Mouse (Mus musculus): ENCODE results near the gene Fbrs. TPM values are rescaled to one million over a fixed set of nuclear protein-coding genes. Genes with fewer than 3 reads are reported as not detected.
A peak's percentile ranks its signal among the peaks of the same experiment; 100 is the strongest.
"Not testable (repeated sequence)": the region's sequence is repeated elsewhere in the genome, so short reads cannot be mapped to it uniquely, and the experiment has no call there.

Gene Fbrs
- polyA plus RNA-seq, 1 experiment from 2014 or later: 16.1 TPM

GRCm38 (mm10) chr7:127489982-127490381, 11.0 kb downstream of the Fbrs start:
- Histone ChIP-seq H3K27ac (ENCODE audit: low read depth) (no peak overlapping the region), H3K9ac (no peak overlapping the region), H3K36me3 (ENCODE audit: insufficient read depth) (peaks cover 74% of the 10 kb centered on the region), H3K27me3 (ENCODE audit: insufficient read depth, low read length) (no peaks in the 10 kb centered on the region), H3K4me3 (ENCODE audit: low read depth, low read length) (no peak overlapping the region), H3K9me3 (ENCODE audit: low read depth, low read length) (no peaks in the 10 kb centered on the region), H3K4me2 (no peak overlapping the region), H3K4me1 (ENCODE audit: insufficient read depth) (no peaks in the 10 kb centered on the region)
- ATAC-seq (ENCODE audit: insufficient read depth): no peak
- no peak for TF ChIP-seq CTCF (IDR thresholded peaks at IDR 0.05; ENCODE audit: low read depth)
- no peak for DNase-seq
- WGBS: 88% methylated on average over 7 of the region's 7 CpGs

- DNase-seq (no peak), ATAC-seq (ENCODE audit: insufficient read depth) (no peak)
- H3K4me1 ChIP-seq (ENCODE audit: insufficient read depth): no peaks in the 10 kb centered on the region
- 71% methylated on average over 3 of the region's 3 CpGs for WGBS
- H3K4me2 ChIP-seq: no peak overlapping the region
- H3K4me3 ChIP-seq (ENCODE audit: low read depth, low read length): no peak overlapping the region
- no peak overlapping the region for H3K9ac ChIP-seq
- no peaks in the 10 kb centered on the region for H3K27me3 ChIP-seq (ENCODE audit: insufficient read depth, low read length)
- no peaks in the 10 kb centered on the region for H3K9me3 ChIP-seq (ENCODE audit: low read depth, low read length)
- peaks cover 56% of the 10 kb centered on the region for H3K36me3 ChIP-seq (ENCODE audit: insufficient read depth)
- no peak overlapping the region for H3K27ac ChIP-seq (ENCODE audit: low read depth)
- TF ChIP-seq CTCF (IDR thresholded peaks at IDR 0.05; ENCODE audit: low read depth): no peak
Observed at GRCm38 (mm10) chr7:127491846-127492245, 12.8 kb downstream of the Fbrs start.

- H3K9ac ChIP-seq: no peak overlapping the region
- H3K4me1 ChIP-seq (ENCODE audit: insufficient read depth): no peaks in the 10 kb centered on the region
- no peak overlapping the region for H3K4me2 ChIP-seq
- no peak for ATAC-seq (ENCODE audit: insufficient read depth)
- H3K36me3 ChIP-seq (ENCODE audit: insufficient read depth): peaks cover 30% of the 10 kb centered on the region
- no peaks in the 10 kb centered on the region for H3K9me3 ChIP-seq (ENCODE audit: low read depth, low read length)
- no peak for DNase-seq
- TF ChIP-seq CTCF (IDR thresholded peaks at IDR 0.05; ENCODE audit: low read depth): no peak
- no peak overlapping the region for H3K4me3 ChIP-seq (ENCODE audit: low read depth, low read length)
- no peak overlapping the region for H3K27ac ChIP-seq (ENCODE audit: low read depth)
- H3K27me3 ChIP-seq (ENCODE audit: insufficient read depth, low read length): no peaks in the 10 kb centered on the region
Observed at GRCm38 (mm10) chr7:127494648-127495047, 15.6 kb downstream of the Fbrs start.

GRCm38 (mm10) chr7:127497382-127497781, 18.4 kb downstream of the Fbrs start:
- no peak for DNase-seq
- Histone ChIP-seq H3K4me1 (ENCODE audit: insufficient read depth) (no peaks in the 10 kb centered on the region), H3K9ac (no peak overlapping the region), H3K4me3 (ENCODE audit: low read depth, low read length) (no peak overlapping the region), H3K4me2 (no peak overlapping the region), H3K27ac (ENCODE audit: low read depth) (no peak overlapping the region), H3K27me3 (ENCODE audit: insufficient read depth, low read length) (no peaks in the 10 kb centered on the region), H3K36me3 (ENCODE audit: insufficient read depth) (0 out of 2 replicates have a peak, but pooled peaks cover 3% of the 10 kb centered on the region), H3K9me3 (ENCODE audit: low read depth, low read length) (no peaks in the 10 kb centered on the region)
- no peak for ATAC-seq (ENCODE audit: insufficient read depth)
- TF ChIP-seq CTCF (IDR thresholded peaks at IDR 0.05; ENCODE audit: low read depth): no peak
- 68% methylated on average over 2 of the region's 2 CpGs for WGBS

GRCm38 (mm10) chr7:127498407-127498806, 19.4 kb downstream of the Fbrs start:
- Histone ChIP-seq H3K4me2 (no peak overlapping the region), H3K4me3 (ENCODE audit: low read depth, low read length) (no peak overlapping the region), H3K9me3 (ENCODE audit: low read depth, low read length) (no peaks in the 10 kb centered on the region), H3K9ac (no peak overlapping the region), H3K4me1 (ENCODE audit: insufficient read depth) (no peaks in the 10 kb centered on the region), H3K27me3 (ENCODE audit: insufficient read depth, low read length) (no peaks in the 10 kb centered on the region), H3K36me3 (ENCODE audit: insufficient read depth) (no peaks in the 10 kb centered on the region), H3K27ac (ENCODE audit: low read depth) (no peak overlapping the region)
- TF ChIP-seq CTCF (IDR thresholded peaks at IDR 0.05; ENCODE audit: low read depth): peak; percentile 66
- DNase-seq (peak; percentile 81), ATAC-seq (ENCODE audit: insufficient read depth) (peak; percentile 31)
- 45% methylated on average over 3 of the region's 3 CpGs for WGBS

GRCm38 (mm10) chr7:127508291-127508690, 29.3 kb downstream of the Fbrs start:
- TF ChIP-seq CTCF (IDR thresholded peaks at IDR 0.05; ENCODE audit: low read depth): no peak
- Histone ChIP-seq H3K9me3 (ENCODE audit: low read depth, low read length) (no peaks in the 10 kb centered on the region), H3K4me3 (ENCODE audit: low read depth, low read length) (no peak overlapping the region), H3K27ac (ENCODE audit: low read depth) (no peak overlapping the region), H3K9ac (no peak overlapping the region), H3K4me1 (ENCODE audit: insufficient read depth) (no peaks in the 10 kb centered on the region; the same call in 1 of the 2 replicates), H3K27me3 (ENCODE audit: insufficient read depth, low read length) (no peaks in the 10 kb centered on the region), H3K36me3 (ENCODE audit: insufficient read depth) (no peaks in the 10 kb centered on the region), H3K4me2 (no peak overlapping the region)
- ATAC-seq (ENCODE audit: insufficient read depth): no peak
- WGBS: 94% methylated on average over 3 of the region's 3 CpGs
- no peak for DNase-seq

- H3K9ac ChIP-seq; H3K4me2 ChIP-seq; H3K4me3 ChIP-seq (ENCODE audit: low read depth, low read length); H3K4me1 ChIP-seq (ENCODE audit: insufficient read depth); H3K27me3 ChIP-seq (ENCODE audit: insufficient read depth, low read length); DNase-seq; ATAC-seq (ENCODE audit: insufficient read depth); H3K27ac ChIP-seq (ENCODE audit: low read depth); H3K9me3 ChIP-seq (ENCODE audit: low read depth, low read length): not testable (repeated sequence)
- 82% methylated on average over 3 of the region's 4 CpGs for WGBS
- peaks cover 10% of the 10 kb centered on the region for H3K36me3 ChIP-seq (ENCODE audit: insufficient read depth)
Observed at GRCm38 (mm10) chr7:127509830-127510229, 30.8 kb downstream of the Fbrs start.

GRCm38 (mm10) chr7:127511241-127511640, 32.2 kb downstream of the Fbrs start:
- peak; percentile 23; the same call in 1 of the 2 replicates for TF ChIP-seq CTCF (IDR thresholded peaks at IDR 0.05; ENCODE audit: low read depth)
- DNase-seq: peak; percentile 65
- Histone ChIP-seq H3K9me3 (ENCODE audit: low read depth, low read length) (no peaks in the 10 kb centered on the region), H3K4me1 (ENCODE audit: insufficient read depth) (peaks cover 5% of the 10 kb centered on the region; the same call in 1 of the 2 replicates), H3K4me2 (peak overlapping the region; percentile 57), H3K27ac (ENCODE audit: low read depth) (peak overlapping the region; percentile 97), H3K4me3 (ENCODE audit: low read depth, low read length) (peak overlapping the region; percentile 78), H3K36me3 (ENCODE audit: insufficient read depth) (peaks cover 22% of the 10 kb centered on the region), H3K9ac (0 out of 2 replicates have a peak overlapping the region, but pooled peaks have one; percentile 85), H3K27me3 (ENCODE audit: insufficient read depth, low read length) (no peaks in the 10 kb centered on the region)
- 0 out of 2 replicates have a peak, but pooled peaks have one; percentile 16 for ATAC-seq (ENCODE audit: insufficient read depth)
- 22% methylated on average over 8 of the region's 8 CpGs for WGBS

Measured in lung, embryonic 14.5 days (tissue).